Mouse (Mus musculus): ENCODE results near the gene Tph2.

Gene Tph2

DNA sequence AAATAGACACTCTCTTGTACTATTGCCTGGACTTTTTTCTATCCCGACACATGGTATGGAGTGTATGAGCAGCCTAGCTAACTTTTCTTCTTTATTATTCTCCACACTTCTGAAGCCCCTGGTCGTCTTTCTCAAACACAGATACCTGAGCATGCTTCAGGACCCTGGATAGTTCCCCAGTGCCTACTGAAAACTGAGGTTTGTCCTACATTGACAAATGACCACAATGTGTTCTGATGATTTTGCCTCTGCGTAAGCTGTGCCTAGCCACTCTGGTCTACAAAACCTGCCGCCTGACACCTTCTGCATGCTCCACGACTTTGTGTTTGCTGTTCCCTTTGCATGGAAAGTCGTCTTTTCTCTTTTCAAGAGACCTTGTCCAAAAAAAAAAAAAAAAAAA, 41.2 kb downstream of the Tph2 start:
- no peak for DNase-seq (ENCODE audit: extremely low read depth, insufficient read length, low spot score)

DNA sequence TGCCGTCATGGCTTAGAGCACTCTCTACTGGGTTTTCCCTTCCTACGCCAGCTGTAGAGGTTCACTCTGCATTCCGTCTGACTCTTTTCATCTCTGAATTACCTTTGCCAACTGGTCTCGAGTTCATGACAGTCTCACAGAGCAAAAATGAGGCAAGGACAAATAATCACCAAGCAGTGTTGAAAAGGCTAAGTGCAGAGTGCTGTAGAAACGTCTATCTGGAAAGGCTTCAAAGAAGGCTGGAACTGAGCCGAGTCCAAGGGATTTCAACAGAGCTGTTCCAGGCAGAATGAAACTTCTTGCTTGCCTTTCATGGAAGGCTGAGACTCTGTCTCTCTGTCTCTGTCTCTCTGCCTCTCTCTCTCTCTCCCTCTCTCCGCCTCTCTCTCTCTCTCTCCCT, 47.8 kb downstream of the Tph2 start:
- DNase-seq (ENCODE audit: extremely low read depth, insufficient read length, low spot score), result no peak

GRCm38 (mm10) chr10:115127907-115128306, 56.9 kb downstream of the Tph2 start:
- no peak for DNase-seq (ENCODE audit: extremely low read depth, insufficient read length, low spot score)

GRCm38 (mm10) chr10:115125550-115125949, 59.3 kb downstream of the Tph2 start:
- no peak for DNase-seq (ENCODE audit: extremely low read depth, insufficient read length, low spot score)

- DNase-seq (ENCODE audit: extremely low read depth, insufficient read length, low spot score), result no peak
Measured at GRCm38 (mm10) chr10:115125027-115125426, 59.8 kb downstream of the Tph2 start.

DNA sequence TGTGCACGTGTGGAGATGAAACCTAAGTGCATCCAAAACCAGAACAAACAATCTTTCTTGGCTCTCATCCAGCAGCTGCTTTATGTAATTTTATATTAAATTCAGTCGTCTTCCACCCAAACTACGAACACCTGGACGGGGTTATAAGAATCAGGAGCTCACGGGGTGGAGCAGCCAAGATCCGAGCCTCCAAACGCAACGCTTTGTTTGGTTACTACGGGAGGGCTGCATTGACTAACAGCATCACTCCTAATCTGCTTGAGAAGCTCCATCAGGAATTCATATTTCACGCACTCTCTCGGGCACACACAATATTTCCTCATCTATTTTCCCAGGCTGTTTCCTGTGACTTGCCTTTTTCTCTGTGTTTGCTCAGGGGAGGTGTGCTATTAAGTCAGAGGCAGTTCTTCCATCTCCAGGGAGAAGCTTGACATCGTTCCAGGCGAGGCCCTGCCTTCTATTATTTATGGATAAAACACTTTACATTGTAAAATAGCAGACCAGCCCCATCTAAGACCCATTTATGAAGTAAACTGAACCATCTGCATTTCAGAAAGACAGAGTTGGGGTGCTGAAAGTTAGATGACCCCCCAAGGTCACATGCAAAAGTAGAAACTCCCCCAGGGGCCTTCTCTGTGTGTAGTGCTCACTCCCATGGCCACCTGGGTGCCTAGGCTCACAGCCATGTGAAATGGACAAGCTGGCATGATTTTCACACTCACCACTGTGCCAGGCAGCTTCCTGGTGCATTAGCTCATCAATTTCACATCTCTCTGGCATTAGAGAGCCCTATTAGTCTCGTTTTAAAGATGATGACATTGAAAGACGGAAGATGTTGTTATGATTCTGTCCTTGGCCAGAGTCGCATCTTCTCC, 76.9 kb downstream of the Tph2 start:
- DNase-seq (ENCODE audit: extremely low read depth, insufficient read length, low spot score), result peak; percentile 22

DNA sequence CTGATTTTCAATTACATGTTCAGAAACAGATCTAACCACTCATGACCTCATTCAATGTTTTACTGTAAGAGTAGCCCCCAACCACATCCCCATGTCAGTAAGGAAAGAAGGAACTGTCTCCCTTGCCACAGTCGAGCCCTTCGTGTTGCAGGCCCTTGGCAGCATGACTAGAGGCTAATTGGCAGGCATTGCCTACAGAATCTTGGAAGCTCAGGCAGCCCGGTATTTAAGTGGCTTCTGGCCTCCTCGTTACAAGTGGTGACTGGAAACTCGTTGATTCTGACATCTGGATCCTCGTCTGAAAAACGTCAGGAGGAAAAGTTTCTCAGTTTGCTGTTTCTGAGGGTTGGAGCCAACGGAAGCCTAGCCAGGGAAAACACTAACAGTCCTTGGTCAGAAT, 80.6 kb downstream of the Tph2 start:
- DNase-seq (ENCODE audit: extremely low read depth, insufficient read length, low spot score), result no peak

DNA sequence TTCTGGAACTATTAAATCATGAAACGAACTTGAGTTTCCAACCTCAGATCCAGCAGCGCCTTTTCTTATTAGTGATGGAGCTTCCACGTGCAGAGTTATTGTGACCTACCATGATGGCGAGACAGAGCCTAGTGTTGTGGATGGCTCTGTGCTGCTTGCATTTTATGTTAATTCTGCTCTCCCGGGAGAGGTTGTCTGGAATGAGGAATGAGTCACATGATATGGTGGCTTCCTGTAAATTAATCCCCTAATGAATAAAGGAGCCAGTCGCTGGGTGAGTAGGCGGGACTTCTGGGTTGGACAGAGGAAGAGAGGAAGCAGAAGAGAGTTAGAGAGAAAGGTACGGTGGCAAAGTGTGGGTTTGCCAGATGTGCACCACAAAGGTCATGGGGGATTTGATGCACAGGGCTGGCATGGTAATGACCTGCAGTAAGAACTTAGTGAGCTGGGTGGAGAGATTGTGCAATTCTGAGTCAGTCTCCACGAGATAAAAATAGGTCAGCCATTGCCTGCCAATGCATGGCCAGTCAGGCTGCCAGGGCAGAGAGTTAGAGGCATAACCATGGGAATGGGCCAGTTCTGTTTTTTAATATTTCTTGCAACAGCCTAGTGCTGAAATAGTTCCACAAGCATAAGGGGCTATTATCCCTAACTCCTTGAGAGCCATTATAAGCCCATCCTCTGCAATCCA, 84.8 kb downstream of the Tph2 start:
- DNase-seq (ENCODE audit: extremely low read depth, insufficient read length, low spot score), result peak; percentile 73

DNA sequence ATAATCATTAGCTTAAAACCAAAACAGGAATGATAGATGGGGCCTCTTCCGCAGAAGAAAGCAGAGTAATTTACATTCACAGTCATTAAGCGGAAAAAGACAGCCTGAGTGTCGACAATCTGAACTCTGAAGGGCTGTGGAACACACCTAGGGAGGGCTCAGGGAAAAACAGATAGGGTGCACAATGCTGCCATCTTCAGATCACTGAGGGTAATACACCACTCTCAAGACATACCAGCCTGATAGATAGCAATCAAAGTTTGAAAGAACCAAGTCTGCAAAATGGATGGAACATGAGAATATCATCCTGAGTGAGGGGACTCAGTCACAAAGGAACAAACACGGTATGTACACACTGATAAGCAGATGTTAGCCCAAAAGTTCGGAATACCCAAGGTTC, 87.7 kb downstream of the Tph2 start:
- peak; percentile 21 for DNase-seq (ENCODE audit: extremely low read depth, insufficient read length, low spot score)

- no peak for DNase-seq (ENCODE audit: extremely low read depth, insufficient read length, low spot score)
Measured at GRCm38 (mm10) chr10:115096191-115096590, 88.6 kb downstream of the Tph2 start.

DNA sequence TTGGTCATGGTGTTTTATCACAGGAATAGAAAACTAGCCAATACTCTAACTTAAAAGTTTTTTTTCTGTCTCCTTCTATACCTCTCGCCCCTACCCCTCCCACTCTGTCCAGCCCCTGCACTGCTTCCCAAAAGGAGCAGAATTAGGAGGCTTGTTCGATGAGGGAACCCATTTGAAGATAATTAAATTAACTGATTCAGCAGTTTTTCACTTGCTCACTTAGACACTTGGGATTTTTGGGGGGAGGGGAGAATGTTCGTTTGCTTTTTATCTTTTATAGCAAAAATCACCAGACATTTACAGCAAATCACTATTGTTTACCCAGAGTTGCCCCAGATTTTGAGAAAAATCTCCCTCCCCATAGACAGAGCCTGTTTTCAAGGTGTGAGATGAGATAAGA, 106.6 kb downstream of the Tph2 start:
- no peak for DNase-seq (ENCODE audit: extremely low read depth, insufficient read length, low spot score)

GRCm38 (mm10) chr10:115069123-115069911, 115.5 kb downstream of the Tph2 start:
- no peak for DNase-seq (ENCODE audit: extremely low read depth, insufficient read length, low spot score)

DNA sequence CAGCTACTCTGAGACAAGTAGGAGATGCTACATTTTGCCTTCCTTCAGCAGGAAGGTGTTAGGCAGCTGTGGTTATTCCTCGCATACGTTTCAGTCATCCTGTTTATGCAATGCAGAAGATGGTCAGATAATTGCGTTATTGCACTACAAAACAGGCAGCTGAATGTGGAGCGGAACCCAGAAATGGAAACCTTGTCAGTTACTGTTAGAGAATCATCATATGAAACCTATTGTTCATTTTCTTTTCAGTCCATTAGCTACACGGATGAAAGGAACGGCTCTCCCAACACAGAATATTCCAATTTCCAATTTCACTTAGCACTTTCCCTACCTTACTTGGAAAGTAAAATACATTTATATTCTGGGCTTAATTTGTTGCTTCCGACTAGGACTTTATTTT, 120.9 kb downstream of the Tph2 start:
- DNase-seq (ENCODE audit: extremely low read depth, insufficient read length, low spot score), result no peak

DNA sequence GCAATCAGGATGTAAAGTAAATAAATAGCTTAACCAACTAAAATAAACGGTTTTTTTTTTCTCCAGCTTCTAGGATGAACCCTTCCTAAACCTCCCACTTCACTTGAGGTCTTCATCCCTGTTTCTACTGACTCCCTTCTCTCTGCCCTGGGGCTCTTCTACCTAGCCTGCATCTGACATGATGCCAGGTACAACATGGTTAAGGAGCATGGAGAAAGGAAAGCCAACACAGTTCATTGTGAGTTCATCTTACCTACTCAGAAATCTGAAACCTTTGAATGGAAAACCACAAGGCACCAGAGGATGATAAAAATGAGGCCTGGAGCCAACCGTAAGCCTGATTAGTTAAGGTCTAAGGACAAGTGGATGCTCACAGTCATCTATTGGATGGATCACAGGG, 123.3 kb downstream of the Tph2 start:
- DNase-seq (ENCODE audit: extremely low read depth, insufficient read length, low spot score), result no peak

DNA sequence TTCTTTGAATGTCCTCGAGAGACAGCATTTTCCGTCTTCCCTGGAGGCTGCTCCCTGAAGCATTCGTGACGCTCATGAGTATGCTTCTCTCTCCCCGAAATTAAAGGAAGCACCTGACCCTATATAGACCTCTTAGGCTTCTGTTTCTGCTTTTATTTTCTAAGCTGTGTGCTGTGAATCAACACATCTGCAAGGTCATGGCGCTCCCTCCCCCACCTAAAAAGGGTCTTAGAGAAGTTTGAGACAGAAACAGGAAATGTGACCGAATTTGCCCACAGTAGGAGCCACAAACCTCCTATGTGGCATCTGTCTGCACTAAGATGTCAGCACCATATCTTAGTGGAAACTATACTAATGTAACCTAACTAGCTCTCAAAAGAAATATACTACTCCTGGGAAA, 124.1 kb downstream of the Tph2 start:
- no peak for DNase-seq (ENCODE audit: extremely low read depth, insufficient read length, low spot score)

DNA sequence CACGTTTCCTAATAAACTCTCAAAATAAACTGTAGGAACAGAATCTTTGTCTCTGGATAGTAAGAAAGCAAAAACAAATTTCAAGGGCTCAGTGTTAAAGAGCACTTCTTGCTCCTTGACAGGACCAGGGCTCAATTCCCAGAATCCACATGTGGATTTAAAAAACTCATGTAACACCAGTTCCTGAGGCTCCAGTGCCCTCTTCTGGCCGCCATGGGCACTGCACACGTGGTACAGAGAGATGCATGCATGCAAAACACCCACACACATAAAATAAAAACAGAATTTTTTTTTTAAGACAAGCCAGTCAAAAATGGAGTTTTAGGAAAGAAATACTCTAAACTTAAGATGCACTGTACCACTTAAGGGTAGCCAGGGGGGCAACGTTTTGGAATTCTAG, 133.2 kb downstream of the Tph2 start:
- DNase-seq (ENCODE audit: extremely low read depth, insufficient read length, low spot score), result peak; percentile 9

- DNase-seq (ENCODE audit: extremely low read depth, insufficient read length, low spot score), result no peak
Measured at GRCm38 (mm10) chr10:115050674-115051073, 134.1 kb downstream of the Tph2 start.

- DNase-seq (ENCODE audit: extremely low read depth, insufficient read length, low spot score), result no peak
Measured at GRCm38 (mm10) chr10:115050178-115050577, 134.6 kb downstream of the Tph2 start.

DNA sequence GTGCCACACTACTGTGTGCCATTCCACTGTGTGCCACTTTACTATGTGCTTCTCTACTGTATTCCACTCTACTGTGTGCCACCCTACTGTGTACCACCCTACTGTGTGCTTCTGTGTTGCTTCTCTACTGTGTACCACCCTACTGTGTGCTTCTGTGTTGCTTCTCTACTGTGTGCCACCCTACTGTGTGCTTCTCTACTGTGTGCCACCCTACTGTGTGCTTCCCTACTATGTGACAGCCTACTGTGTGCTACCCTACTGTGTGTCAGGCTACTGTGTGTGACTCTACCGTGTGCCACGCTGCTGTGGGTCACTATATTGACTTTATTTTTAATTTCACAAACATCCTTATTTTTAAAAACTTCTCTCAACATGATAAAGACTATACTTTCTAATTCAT, 136.3 kb downstream of the Tph2 start:
- DNase-seq (ENCODE audit: extremely low read depth, insufficient read length, low spot score), result no peak

DNA sequence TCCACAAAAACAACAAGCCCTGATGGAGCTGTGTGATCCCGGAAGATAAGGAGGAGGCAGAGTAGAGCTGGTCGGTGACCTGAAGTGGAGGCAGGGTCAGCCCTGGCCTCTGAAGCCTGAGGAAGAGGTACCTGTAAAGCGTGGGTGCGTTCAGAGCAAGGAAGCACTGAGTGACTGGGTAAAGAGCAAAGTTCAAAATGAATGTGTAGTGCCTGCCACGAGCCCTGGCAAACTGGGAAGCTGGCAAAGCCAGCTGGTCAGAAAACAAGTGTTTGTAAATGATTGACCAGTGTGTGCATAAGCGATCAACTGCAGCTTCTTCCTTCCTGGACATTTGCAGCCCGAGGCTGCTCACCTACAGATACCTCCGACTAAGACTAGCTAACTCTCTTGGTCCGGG, 149.1 kb downstream of the Tph2 start:
- DNase-seq (ENCODE audit: extremely low read depth, insufficient read length, low spot score), result no peak

Data from 3134 (cell line).